22 mouse cellular contexts compared by ENCODE assay signal in the genomic region with DNA sequence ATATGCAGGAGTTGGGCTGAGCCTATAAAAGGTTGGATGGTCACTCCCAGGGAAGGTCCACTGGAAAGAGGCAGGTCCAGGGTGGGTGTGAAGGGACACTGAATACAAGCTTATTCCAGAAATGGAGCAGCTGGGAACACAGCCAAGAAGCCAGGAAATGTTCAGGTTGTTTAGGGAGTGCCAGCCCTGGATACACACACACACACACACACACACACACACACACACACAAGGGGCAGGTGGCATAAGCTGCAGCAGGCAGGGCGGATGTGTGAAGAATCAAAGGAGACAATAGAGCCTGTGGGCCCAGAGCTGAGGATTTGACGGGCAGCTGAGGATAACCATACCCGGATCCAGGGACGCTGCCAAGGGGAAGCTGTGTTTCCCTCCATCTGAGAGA. TPM values are rescaled to one million over a fixed set of nuclear protein-coding genes. Genes with fewer than 3 reads are reported as not detected.
"Had no signal": no experiment of that assay in that cellular context is flagged by ENCODE, and none has a peak within 500 bp of the region (broad histone marks: within the 10 kb centered on the region; RNA-seq: fewer than 3 reads in every experiment).

No protein-coding gene starts in this region.

- H3K4me1 ChIP-seq: lung, embryonic 15.5 days; neural tube, embryonic 15.5 days; stomach, embryonic 15.5 days had no signal

- H3K4me2 ChIP-seq: kidney, embryonic 15.5 days; limb, embryonic 13.5 days; lung, embryonic 15.5 days; neural tube, embryonic 15.5 days; stomach, embryonic 15.5 days had no signal

- DNase-seq: kidney, adult 2 months; kidney, postnatal 25 days; layer of hippocampus, adult 9-11 months; layer of hippocampus, postnatal 36 days; right cerebral cortex, adult 18-20 months; right cerebral cortex, postnatal 4 days; thymus, adult 2 months; thymus, postnatal 25 days had no signal

- H3K9ac ChIP-seq: kidney, embryonic 15.5 days; limb, embryonic 13.5 days; liver, embryonic 14.5 days; lung, embryonic 15.5 days; neural tube, embryonic 15.5 days; stomach, embryonic 15.5 days had no signal

- H3K27ac ChIP-seq: kidney, embryonic 15.5 days; limb, embryonic 13.5 days; liver, embryonic 14.5 days; lung, embryonic 15.5 days; midbrain, embryonic 10.5 days; neural tube, embryonic 15.5 days; stomach, embryonic 15.5 days had no signal

- H3K27me3 ChIP-seq: kidney, embryonic 15.5 days; limb, embryonic 13.5 days; lung, embryonic 15.5 days; neural tube, embryonic 15.5 days; stomach, embryonic 15.5 days had no signal

- H3K4me3 ChIP-seq: kidney, embryonic 15.5 days; limb, embryonic 13.5 days; lung, embryonic 15.5 days; midbrain, embryonic 10.5 days; myocyte; neural tube, embryonic 15.5 days; stomach, embryonic 15.5 days had no signal

- ATAC-seq: intestine, embryonic 16.5 days had no signal

- H3K36me3 ChIP-seq: kidney, embryonic 15.5 days; limb, embryonic 13.5 days; lung, embryonic 15.5 days; midbrain, embryonic 10.5 days; neural tube, embryonic 15.5 days; stomach, embryonic 15.5 days had no signal

- H3K9me3 ChIP-seq: kidney, embryonic 15.5 days; limb, embryonic 13.5 days; lung, embryonic 15.5 days; midbrain, embryonic 10.5 days; neural tube, embryonic 15.5 days; stomach, embryonic 15.5 days had no signal

RNA-seq across cellular contexts. Expression of a gene that starts 42.4 kb away (rescaled TPM):
- total RNA-seq: liver, adult 2 months had no signal
- polyA plus RNA-seq: liver, adult 2 months; myocyte had no signal

RNA-seq across cellular contexts. Expression of a gene that starts 59.3 kb away (rescaled TPM):
- total RNA-seq: layer of hippocampus, postnatal 36 days; liver, adult 2 months; megakaryocyte, adult 5-6 weeks had no signal
- polyA plus RNA-seq: intestine, embryonic 16.5 days; kidney, embryonic 15.5 days; limb, embryonic 13.5 days; liver, adult 2 months; liver, embryonic 14.5 days; lung, embryonic 15.5 days; midbrain, embryonic 10.5 days; myocyte; neural tube, embryonic 11.5 days; spleen, adult 2 months; stomach, embryonic 15.5 days; urinary bladder, adult 2 months had no signal
